Mouse (Mus musculus): ENCODE data around the gene Sema4b.

- no peak for TF ChIP-seq POLR2A (IDR thresholded peaks at IDR 0.05; ENCODE audit: insufficient read depth, low read depth, low read length)
- no peak for TF ChIP-seq CTCF (IDR thresholded peaks at IDR 0.05)
These were observed 10.7 kb downstream of the Sema4b start for GRCm38 (mm10) chr7:80197371-80197770.
